Mouse (Mus musculus) intestine, embryonic 16.5 days (tissue): ENCODE data around the gene Mrps5. TPM values are rescaled to one million over a fixed set of nuclear protein-coding genes. Genes with fewer than 3 reads are reported as not detected.

Experiments used
- ATAC-seq: fragments of 200-750 bp; cut with Nextera tagmentation; 2 replicates; pipeline ENCODE4 v1.8.0; 2017; ENCODE audit warnings: moderate TSS enrichment, moderate library complexity
- H3K27ac ChIP-seq: fragments of 300-500 bp; sonication (generic); 2 replicates; pipeline ENCODE4 v1.5.1; 2014; ENCODE audit warnings: mild to moderate bottlenecking, low read length
- H3K27me3 ChIP-seq: fragments of 300-500 bp; sonication (generic); replicated peaks from 2 replicates; pipeline ENCODE4 v1.6.1; 2014; ENCODE audit warnings: low read length, control low read depth, mixed read lengths; ENCODE audit not compliant: control insufficient read depth, insufficient read depth
- H3K36me3 ChIP-seq: fragments of 300-500 bp; sonication (generic); 2 replicates; pipeline ENCODE4 v1.6.1; 2014; ENCODE audit warnings: low read length, control low read depth; ENCODE audit not compliant: control insufficient read depth, insufficient read depth
- H3K4me1 ChIP-seq: fragments of 300-500 bp; sonication (generic); 2 replicates; pipeline ENCODE4 v1.6.1; 2014; ENCODE audit warnings: low read length, control low read depth, mixed read lengths; ENCODE audit not compliant: control insufficient read depth, insufficient read depth
- H3K4me2 ChIP-seq: fragments of 300-500 bp; sonication (generic); 2 replicates; pipeline ENCODE4 v1.6.1; 2014; ENCODE audit warnings: low read depth, low read length, control low read depth
- H3K4me3 ChIP-seq: fragments of 300-500 bp; sonication (generic); 2 replicates; pipeline ENCODE4 v1.5.1; 2014; ENCODE audit warnings: mild to moderate bottlenecking, low read length
- H3K9ac ChIP-seq: fragments of 300-500 bp; sonication (generic); 2 replicates; pipeline ENCODE4 v1.6.1; 2014; ENCODE audit warnings: low read depth, low read length
- H3K9me3 ChIP-seq: fragments of 300-500 bp; sonication (generic); 2 replicates; pipeline ENCODE4 v1.6.1; 2016; ENCODE audit warnings: low read length, control low read depth; ENCODE audit not compliant: control insufficient read depth
- WGBS: fragments of 180-500 bp; shearing (Covaris S2); extraction: QIAGEN DNeasy Blood & Tissue Kit; methylation state at CpG from one replicate; pipeline ENCODE4 v1.1.7; 2014; 5-methylcytosine and 5-hydroxymethylcytosine counted together
- polyA plus RNA-seq: library from polyadenylated mRNA; unstranded; fragments of >200 nt; fragmentation: Nextera tagmentation; extraction: Ambion mirVana; gene quantifications from 2 replicates; pipeline ENCODE4 v1.2.1, GENCODE M21; 2015

The Mrps5 gene
- polyA plus RNA-seq, 1 experiment from 2014 or later, result 162 TPM

DNA sequence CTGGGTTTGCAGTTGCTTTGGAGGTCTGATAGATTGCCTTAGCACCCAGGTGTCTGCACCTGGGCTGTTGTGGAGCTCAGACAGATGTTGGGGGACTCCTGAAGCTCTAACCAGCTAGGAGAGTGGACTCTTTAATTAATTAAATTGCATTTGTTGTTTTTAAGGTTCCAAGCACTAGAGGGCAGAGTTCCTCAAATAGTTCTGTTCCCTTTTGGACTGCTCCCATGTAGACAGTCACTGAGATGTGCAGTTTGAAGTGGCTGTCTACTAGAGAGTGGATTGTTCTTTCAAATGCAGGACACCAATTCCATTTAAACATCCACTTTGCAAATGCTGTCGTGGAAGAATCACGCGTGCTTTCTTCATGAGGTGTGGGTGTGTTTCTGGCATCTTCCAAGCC, 21.2 kb downstream of the Mrps5 start:
- Histone ChIP-seq H3K36me3 (peaks cover 7% of the 10 kb centered on the region), H3K4me3 (no peak overlapping the region), H3K9me3 (no peaks in the 10 kb centered on the region), H3K4me1 (no peaks in the 10 kb centered on the region), H3K9ac (no peak overlapping the region), H3K27ac (no peak overlapping the region), H3K4me2 (no peak overlapping the region), H3K27me3 (no peaks in the 10 kb centered on the region)
- 40% methylated on average over 3 of the region's 3 CpGs for WGBS
- ATAC-seq, result 0 out of 2 replicates have a peak, but pooled peaks have one; percentile 26

DNA sequence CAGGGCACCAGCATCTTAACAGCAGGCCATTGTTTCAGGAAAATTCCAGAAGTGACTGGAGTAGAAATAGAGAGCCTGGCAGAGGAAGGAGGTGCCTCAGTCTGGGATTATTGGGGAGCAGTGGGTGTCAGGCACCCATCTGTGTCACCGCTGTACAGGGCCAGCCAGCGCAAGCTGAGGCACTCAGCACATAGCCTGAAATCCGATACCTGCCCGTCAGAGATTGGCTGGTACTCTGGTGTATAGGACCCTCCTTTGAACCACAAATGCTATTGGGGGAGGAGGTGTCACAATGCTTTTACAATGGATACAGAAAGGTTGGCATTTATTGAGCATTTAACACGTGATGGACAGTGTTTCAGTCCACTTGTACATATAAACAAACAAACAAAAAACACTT, 22.0 kb downstream of the Mrps5 start:
- no peaks in the 10 kb centered on the region for H3K4me1 ChIP-seq
- no peak overlapping the region for H3K4me2 ChIP-seq
- H3K36me3 ChIP-seq, result peaks cover 7% of the 10 kb centered on the region
- H3K27ac ChIP-seq, result no peak overlapping the region
- no peak overlapping the region for H3K9ac ChIP-seq
- 16% methylated on average over 5 of the region's 5 CpGs for WGBS
- no peak overlapping the region for H3K4me3 ChIP-seq
- H3K27me3 ChIP-seq, result no peaks in the 10 kb centered on the region
- no peak for ATAC-seq
- no peaks in the 10 kb centered on the region for H3K9me3 ChIP-seq

DNA sequence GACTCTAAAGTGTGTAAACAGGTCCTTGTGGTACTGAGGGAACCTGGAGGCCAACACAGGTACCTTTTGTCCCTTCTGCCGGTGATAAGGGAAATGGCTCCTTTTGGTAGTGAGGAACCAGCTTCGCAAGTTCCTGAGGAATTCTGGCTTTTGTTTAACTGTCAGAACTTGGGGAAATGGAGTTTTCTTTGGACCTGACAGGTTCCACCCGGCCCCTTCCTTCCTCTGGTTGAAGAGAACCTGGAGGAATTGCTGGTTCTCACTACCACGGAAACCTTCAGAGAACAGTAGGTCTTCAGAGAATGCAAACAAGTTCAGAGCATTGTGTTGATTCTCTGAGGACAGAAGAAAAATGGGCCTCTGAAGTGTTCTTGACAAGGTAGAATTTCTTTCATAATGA, 24.4 kb downstream of the Mrps5 start:
- Histone ChIP-seq H3K9ac (no peak overlapping the region), H3K4me1 (no peaks in the 10 kb centered on the region), H3K4me3 (no peak overlapping the region), H3K4me2 (no peak overlapping the region), H3K36me3 (no peaks in the 10 kb centered on the region), H3K27ac (no peak overlapping the region), H3K27me3 (no peaks in the 10 kb centered on the region), H3K9me3 (no peaks in the 10 kb centered on the region)
- WGBS, result 59% methylated on average over 4 of the region's 4 CpGs
- no peak for ATAC-seq

DNA sequence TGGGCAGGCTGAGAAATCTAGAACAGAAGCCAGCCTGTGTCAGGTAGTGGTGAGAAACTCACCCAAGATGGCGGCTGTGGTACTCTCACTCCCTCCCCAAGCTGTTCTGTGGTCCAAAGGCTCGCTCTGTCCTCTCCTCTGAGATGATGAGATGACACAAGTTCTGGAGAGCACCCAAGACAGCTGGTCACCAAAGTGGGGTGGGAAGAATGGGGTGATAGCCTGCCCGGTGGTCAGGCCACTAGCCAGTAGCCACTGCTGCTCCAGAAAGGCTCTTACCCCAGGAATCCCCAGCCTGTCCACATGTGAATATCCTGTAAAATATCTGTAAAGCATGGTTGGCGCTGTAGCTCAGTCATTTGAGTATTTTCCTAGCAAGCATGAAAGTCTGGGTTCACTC, 25.3 kb downstream of the Mrps5 start:
- H3K9me3 ChIP-seq, result no peaks in the 10 kb centered on the region
- H3K27ac ChIP-seq, result no peak overlapping the region
- H3K9ac ChIP-seq, result no peak overlapping the region
- H3K27me3 ChIP-seq, result no peaks in the 10 kb centered on the region
- no peak for ATAC-seq
- H3K4me2 ChIP-seq, result no peak overlapping the region
- no peaks in the 10 kb centered on the region for H3K36me3 ChIP-seq
- no peaks in the 10 kb centered on the region for H3K4me1 ChIP-seq
- H3K4me3 ChIP-seq, result no peak overlapping the region
- 96% methylated on average over 4 of the region's 4 CpGs for WGBS

DNA sequence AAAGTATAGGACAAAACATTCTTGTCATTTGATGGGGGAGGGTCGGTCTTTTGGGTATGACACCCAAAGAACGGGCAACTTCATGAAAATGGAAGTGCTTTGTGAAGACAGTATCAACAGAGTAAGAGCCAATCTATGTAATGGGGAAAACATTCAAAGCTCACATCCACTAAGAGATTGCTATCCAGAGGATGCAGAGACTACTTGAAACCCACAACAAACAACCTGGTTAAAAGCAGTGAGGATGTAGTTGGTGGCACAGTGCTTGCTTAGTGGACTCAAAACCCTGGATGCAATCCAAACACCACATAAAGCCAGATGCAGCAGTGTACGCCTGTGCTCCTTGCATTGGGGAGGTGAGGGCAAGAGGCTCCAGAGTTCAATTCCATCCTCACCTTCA, 32.3 kb downstream of the Mrps5 start:
- no peak overlapping the region for H3K27ac ChIP-seq
- H3K9ac ChIP-seq, result no peak overlapping the region
- no peaks in the 10 kb centered on the region for H3K27me3 ChIP-seq
- H3K4me1 ChIP-seq, result no peaks in the 10 kb centered on the region
- no peaks in the 10 kb centered on the region for H3K36me3 ChIP-seq
- no peak overlapping the region for H3K4me3 ChIP-seq
- no peaks in the 10 kb centered on the region for H3K9me3 ChIP-seq
- 86% methylated on average over 3 of the region's 3 CpGs for WGBS
- no peak for ATAC-seq
- no peak overlapping the region for H3K4me2 ChIP-seq

DNA sequence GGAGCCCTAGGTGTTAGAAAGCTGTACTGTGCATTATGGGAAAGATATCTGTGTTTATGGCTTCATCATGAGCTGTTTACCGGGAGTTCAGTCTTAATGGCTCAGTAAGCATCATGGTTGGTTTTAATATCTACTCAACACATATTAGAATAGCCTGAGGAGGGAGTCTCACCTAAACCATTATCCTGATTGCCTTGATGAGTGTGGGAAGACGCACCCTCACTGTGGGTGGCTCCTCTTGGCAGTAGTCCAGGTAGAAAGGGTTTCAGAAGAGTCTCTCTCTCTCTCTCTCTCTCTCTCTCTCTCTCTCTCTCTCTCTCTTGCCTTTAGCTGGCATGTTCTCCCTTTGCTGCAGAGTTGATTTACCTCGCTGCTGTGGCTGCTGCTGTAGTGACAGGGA, 35.0 kb downstream of the Mrps5 start:
- ATAC-seq, result no peak
- no peaks in the 10 kb centered on the region for H3K9me3 ChIP-seq
- no peaks in the 10 kb centered on the region for H3K4me1 ChIP-seq
- WGBS, result 42% methylated on average over 3 of the region's 3 CpGs
- H3K4me2 ChIP-seq, result no peak overlapping the region
- no peaks in the 10 kb centered on the region for H3K27me3 ChIP-seq
- H3K36me3 ChIP-seq, result no peaks in the 10 kb centered on the region
- no peak overlapping the region for H3K9ac ChIP-seq
- H3K27ac ChIP-seq, result no peak overlapping the region
- no peak overlapping the region for H3K4me3 ChIP-seq

DNA sequence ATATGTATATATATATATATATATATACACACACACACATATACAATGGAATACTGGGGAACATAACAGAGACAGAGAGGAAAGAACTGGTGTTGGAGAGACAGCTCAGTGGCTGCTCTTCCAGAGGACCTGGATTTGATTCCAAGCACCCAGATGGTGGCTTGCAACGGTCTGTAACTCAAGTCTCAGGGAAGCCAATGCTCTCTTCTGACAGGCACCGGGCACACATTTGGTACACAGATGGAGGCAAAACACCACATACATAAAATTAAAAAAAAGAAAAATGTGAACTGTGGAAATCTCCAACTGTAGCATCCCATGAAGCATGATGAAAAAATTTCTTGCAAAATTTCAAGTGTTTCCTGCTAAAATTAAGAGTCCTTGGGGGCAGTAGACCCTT, 37.8 kb downstream of the Mrps5 start:
- Histone ChIP-seq H3K4me2 (no peak overlapping the region), H3K27me3 (no peaks in the 10 kb centered on the region), H3K4me1 (no peaks in the 10 kb centered on the region), H3K4me3 (no peak overlapping the region), H3K9ac (no peak overlapping the region), H3K9me3 (no peaks in the 10 kb centered on the region), H3K27ac (no peak overlapping the region), H3K36me3 (no peaks in the 10 kb centered on the region)
- WGBS, result 83% methylated on average over 2 of the region's 2 CpGs
- no peak for ATAC-seq

DNA sequence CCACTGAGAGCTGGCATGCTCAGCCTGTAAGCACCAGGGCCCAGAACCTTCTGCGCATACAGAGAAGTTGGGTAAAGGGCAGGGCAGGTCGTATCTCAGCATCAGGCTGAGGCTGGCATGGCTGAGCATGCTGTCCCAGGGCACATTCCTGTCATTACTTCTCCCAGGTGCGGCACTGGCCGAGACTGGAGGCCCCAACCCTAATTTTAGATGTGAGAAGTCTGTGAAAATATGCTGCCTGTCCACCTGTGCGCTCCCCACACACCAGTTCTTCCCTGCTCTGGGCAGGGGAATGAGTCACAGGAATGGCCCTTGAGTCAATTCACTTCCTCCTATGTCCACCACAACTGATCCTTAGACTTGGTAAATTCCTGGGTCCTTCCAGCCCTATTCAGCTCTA, 38.6 kb downstream of the Mrps5 start:
- Histone ChIP-seq H3K36me3 (no peaks in the 10 kb centered on the region), H3K9me3 (no peaks in the 10 kb centered on the region), H3K27ac (no peak overlapping the region), H3K4me2 (no peak overlapping the region), H3K4me1 (no peaks in the 10 kb centered on the region), H3K9ac (no peak overlapping the region), H3K27me3 (no peaks in the 10 kb centered on the region), H3K4me3 (no peak overlapping the region)
- ATAC-seq, result no peak; the same call in 1 of the 2 replicates
- WGBS, result 65% methylated on average over 5 of the region's 5 CpGs

DNA sequence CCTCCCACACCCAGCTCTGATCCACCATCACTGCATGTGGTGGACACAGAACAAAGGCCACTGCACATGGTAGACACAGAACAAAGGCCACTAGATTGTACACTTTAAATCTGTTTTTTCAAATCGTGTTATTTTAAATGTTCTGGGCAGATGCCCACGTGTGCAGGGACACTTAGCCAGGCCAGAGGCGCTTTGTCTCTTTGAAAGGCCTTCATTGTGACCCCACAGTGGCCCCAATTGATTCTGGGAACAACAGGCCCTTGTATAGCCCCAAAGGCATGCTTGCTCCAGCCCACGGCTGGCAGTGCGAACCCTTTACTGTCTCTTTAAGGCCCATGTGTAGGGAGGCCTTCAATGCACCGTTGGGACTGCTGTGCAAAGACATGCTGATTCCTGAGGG, 40.3 kb downstream of the Mrps5 start:
- H3K9ac ChIP-seq, result no peak overlapping the region
- no peak overlapping the region for H3K27ac ChIP-seq
- ATAC-seq, result no peak
- no peaks in the 10 kb centered on the region for H3K27me3 ChIP-seq
- H3K4me2 ChIP-seq, result no peak overlapping the region
- H3K4me1 ChIP-seq, result no peaks in the 10 kb centered on the region
- H3K9me3 ChIP-seq, result no peaks in the 10 kb centered on the region
- 67% methylated on average over 6 of the region's 6 CpGs for WGBS
- H3K4me3 ChIP-seq, result no peak overlapping the region
- H3K36me3 ChIP-seq, result no peaks in the 10 kb centered on the region

DNA sequence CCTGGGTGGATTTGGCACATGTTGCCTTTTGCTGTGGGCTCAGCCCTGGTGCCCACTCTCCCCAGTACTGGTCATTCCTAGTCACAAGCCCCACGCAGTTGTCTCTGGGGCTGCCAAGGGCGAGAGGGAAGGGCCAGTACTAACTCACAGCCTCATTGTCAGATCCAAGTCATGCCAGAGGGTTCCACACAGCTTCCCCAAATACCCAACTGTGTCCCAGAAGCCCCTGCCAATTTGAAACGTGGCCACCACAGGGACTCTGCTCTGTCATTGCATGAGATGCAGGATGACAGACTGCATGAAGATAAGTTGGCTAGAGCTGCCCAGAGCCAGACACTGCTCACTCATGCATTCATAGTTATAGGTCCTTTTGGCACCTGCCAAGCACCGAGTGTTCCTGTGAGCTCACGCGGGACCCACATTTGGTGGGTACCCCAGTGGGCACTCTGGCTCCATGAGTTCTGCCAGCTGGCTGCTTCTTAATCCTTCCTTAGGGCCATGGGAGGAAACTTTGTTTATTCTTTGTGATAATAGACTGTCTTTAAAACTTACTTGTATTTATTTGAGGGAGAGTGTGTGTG, 41.1 kb downstream of the Mrps5 start:
- Histone ChIP-seq H3K4me3 (no peak overlapping the region), H3K4me2 (no peak overlapping the region), H3K27me3 (no peaks in the 10 kb centered on the region), H3K9ac (no peak overlapping the region), H3K36me3 (no peaks in the 10 kb centered on the region), H3K9me3 (no peaks in the 10 kb centered on the region), H3K4me1 (no peaks in the 10 kb centered on the region), H3K27ac (no peak overlapping the region)
- whole genome bisulfite sequencing, result 76% methylated on average over 6 of the region's 6 CpGs
- ATAC-seq, result no peak
